Mouse (Mus musculus): Measurements from ENCODE around the gene Fgf23. TPM values are rescaled to one million over a fixed set of nuclear protein-coding genes. Genes with fewer than 3 reads are reported as not detected.
A peak's percentile ranks its signal among the peaks of the same experiment; 100 is the strongest.

Fgf23 gene
- polyA plus RNA-seq, 1 experiment from 2014 or later, result 0.09 TPM

GRCm38 (mm10) chr6:127086739-127087138 is 14.0 kb downstream of the Fgf23 start:
- no peak overlapping the region for H3K4me2 ChIP-seq (replicated peaks)
- H3K27me3 ChIP-seq, result no peaks in the 10 kb centered on the region; the same call in 1 of the 2 replicates
- ATAC-seq (ENCODE audit: insufficient number of reproducible peaks, insufficient read depth, low FRiP score, low TSS enrichment), result no peak
- no peaks in the 10 kb centered on the region for H3K9me3 ChIP-seq
- H3K4me1 ChIP-seq, result no peaks in the 10 kb centered on the region
- no peak overlapping the region for H3K4me3 ChIP-seq
- H3K36me3 ChIP-seq, result peaks cover 23% of the 10 kb centered on the region; the same call in 1 of the 2 replicates
- no peak overlapping the region for H3K9ac ChIP-seq
- no peak overlapping the region for H3K27ac ChIP-seq
- 53% methylated on average over 4 of the region's 4 CpGs for WGBS

GRCm38 (mm10) chr6:127094565-127094964 is 21.9 kb downstream of the Fgf23 start:
- H3K4me3 ChIP-seq, result no peak overlapping the region
- no peak overlapping the region for H3K27ac ChIP-seq
- H3K36me3 ChIP-seq, result peaks cover 7% of the 10 kb centered on the region; the same call in 1 of the 2 replicates
- H3K4me2 ChIP-seq (replicated peaks), result no peak overlapping the region
- H3K9ac ChIP-seq, result no peak overlapping the region
- no peak for ATAC-seq (ENCODE audit: insufficient number of reproducible peaks, insufficient read depth, low FRiP score, low TSS enrichment)
- no peaks in the 10 kb centered on the region for H3K27me3 ChIP-seq
- no peaks in the 10 kb centered on the region for H3K4me1 ChIP-seq
- no peaks in the 10 kb centered on the region for H3K9me3 ChIP-seq
- WGBS, result 69% methylated on average over 7 of the region's 7 CpGs

- no peak overlapping the region for H3K4me2 ChIP-seq (replicated peaks)
- peaks cover 5% of the 10 kb centered on the region; the same call in 1 of the 2 replicates for H3K36me3 ChIP-seq
- no peak overlapping the region for H3K27ac ChIP-seq
- no peak overlapping the region for H3K9ac ChIP-seq
- ATAC-seq (ENCODE audit: insufficient number of reproducible peaks, insufficient read depth, low FRiP score, low TSS enrichment), result no peak
- H3K4me3 ChIP-seq, result no peak overlapping the region
- no peaks in the 10 kb centered on the region for H3K27me3 ChIP-seq
- WGBS, result 90% methylated on average over 6 of the region's 6 CpGs
- H3K9me3 ChIP-seq, result no peaks in the 10 kb centered on the region
- H3K4me1 ChIP-seq, result peaks cover 4% of the 10 kb centered on the region
Observed at GRCm38 (mm10) chr6:127103506-127104275, 31.0 kb downstream of the Fgf23 start.

GRCm38 (mm10) chr6:127104396-127105029 is 31.8 kb downstream of the Fgf23 start:
- no peak for ATAC-seq (ENCODE audit: insufficient number of reproducible peaks, insufficient read depth, low FRiP score, low TSS enrichment)
- 92% methylated on average over 7 of the region's 7 CpGs for WGBS
- Histone ChIP-seq H3K4me3 (no peak overlapping the region), H3K4me1 (peaks cover 6% of the 10 kb centered on the region), H3K9me3 (no peaks in the 10 kb centered on the region), H3K27ac (no peak overlapping the region), H3K4me2 (replicated peaks) (no peak overlapping the region), H3K36me3 (peaks cover 5% of the 10 kb centered on the region; the same call in 1 of the 2 replicates), H3K9ac (no peak overlapping the region), H3K27me3 (no peaks in the 10 kb centered on the region)

GRCm38 (mm10) chr6:127105107-127105506 is 32.4 kb downstream of the Fgf23 start:
- no peak overlapping the region for H3K9ac ChIP-seq
- H3K9me3 ChIP-seq, result no peaks in the 10 kb centered on the region
- H3K36me3 ChIP-seq, result peaks cover 5% of the 10 kb centered on the region; the same call in 1 of the 2 replicates
- ATAC-seq (ENCODE audit: insufficient number of reproducible peaks, insufficient read depth, low FRiP score, low TSS enrichment), result no peak
- no peaks in the 10 kb centered on the region for H3K27me3 ChIP-seq
- H3K4me2 ChIP-seq (replicated peaks), result no peak overlapping the region
- 56% methylated on average over 6 of the region's 6 CpGs for WGBS
- H3K4me1 ChIP-seq, result peaks cover 10% of the 10 kb centered on the region
- no peak overlapping the region for H3K27ac ChIP-seq
- H3K4me3 ChIP-seq, result no peak overlapping the region

- 87% methylated on average over 5 of the region's 5 CpGs for WGBS
- no peak overlapping the region for H3K9ac ChIP-seq
- H3K4me3 ChIP-seq, result no peak overlapping the region
- H3K4me1 ChIP-seq, result peaks cover 10% of the 10 kb centered on the region
- no peak for ATAC-seq (ENCODE audit: insufficient number of reproducible peaks, insufficient read depth, low FRiP score, low TSS enrichment)
- no peaks in the 10 kb centered on the region for H3K27me3 ChIP-seq
- no peaks in the 10 kb centered on the region for H3K9me3 ChIP-seq
- H3K36me3 ChIP-seq, result no peaks in the 10 kb centered on the region
- no peak overlapping the region for H3K27ac ChIP-seq
- H3K4me2 ChIP-seq (replicated peaks), result no peak overlapping the region
Observed at GRCm38 (mm10) chr6:127106189-127106588, 33.5 kb downstream of the Fgf23 start.

- no peak overlapping the region for H3K9ac ChIP-seq
- ATAC-seq (ENCODE audit: insufficient number of reproducible peaks, insufficient read depth, low FRiP score, low TSS enrichment), result no peak
- no peaks in the 10 kb centered on the region for H3K36me3 ChIP-seq
- H3K27ac ChIP-seq, result no peak overlapping the region
- H3K4me2 ChIP-seq (replicated peaks), result no peak overlapping the region
- peaks cover 10% of the 10 kb centered on the region for H3K4me1 ChIP-seq
- no peak overlapping the region for H3K4me3 ChIP-seq
- no peaks in the 10 kb centered on the region for H3K9me3 ChIP-seq
- no peaks in the 10 kb centered on the region for H3K27me3 ChIP-seq
- 50% methylated on average over 5 of the region's 5 CpGs for WGBS
Observed at GRCm38 (mm10) chr6:127106726-127107125, 34.0 kb downstream of the Fgf23 start.

GRCm38 (mm10) chr6:127107413-127107812 is 34.7 kb downstream of the Fgf23 start:
- Histone ChIP-seq H3K9ac (no peak overlapping the region), H3K36me3 (no peaks in the 10 kb centered on the region), H3K4me2 (replicated peaks) (no peak overlapping the region), H3K27me3 (no peaks in the 10 kb centered on the region), H3K27ac (no peak overlapping the region), H3K9me3 (no peaks in the 10 kb centered on the region), H3K4me1 (peaks cover 10% of the 10 kb centered on the region), H3K4me3 (no peak overlapping the region)
- ATAC-seq (ENCODE audit: insufficient number of reproducible peaks, insufficient read depth, low FRiP score, low TSS enrichment), result no peak

GRCm38 (mm10) chr6:127108368-127109060 is 35.8 kb downstream of the Fgf23 start:
- peak overlapping the region; percentile 71 for H3K4me2 ChIP-seq (replicated peaks)
- no peaks in the 10 kb centered on the region for H3K36me3 ChIP-seq
- no peaks in the 10 kb centered on the region for H3K27me3 ChIP-seq
- peak overlapping the region; percentile 62 for H3K4me3 ChIP-seq
- H3K9ac ChIP-seq, result peak overlapping the region; percentile 50
- H3K27ac ChIP-seq, result no peak overlapping the region
- peaks cover 10% of the 10 kb centered on the region for H3K4me1 ChIP-seq
- H3K9me3 ChIP-seq, result no peaks in the 10 kb centered on the region
- ATAC-seq (ENCODE audit: insufficient number of reproducible peaks, insufficient read depth, low FRiP score, low TSS enrichment), result no peak
- WGBS, result 39% methylated on average over 20 of the region's 20 CpGs

- Histone ChIP-seq H3K9ac (peak within 1 kb of the TSS; percentile 50), H3K9me3 (no peaks in the 10 kb centered on the region), H3K4me2 (replicated peaks) (peak within 1 kb of the TSS; percentile 71), H3K4me3 (peak within 1 kb of the TSS; percentile 62), H3K4me1 (peaks cover 10% of the 10 kb centered on the region), H3K27ac (no peak within 1 kb of the TSS), H3K27me3 (no peaks in the 10 kb centered on the region), H3K36me3 (no peaks in the 10 kb centered on the region)
- ATAC-seq (ENCODE audit: insufficient number of reproducible peaks, insufficient read depth, low FRiP score, low TSS enrichment), result peak; percentile 98
- WGBS, result under 1% methylated on average over 37 of the region's 37 CpGs
Observed at GRCm38 (mm10) chr6:127109402-127109930, 36.8 kb downstream of the Fgf23 start, which contains the start of gene Tigar. Tigar (minus strand) TSS chr6:127109557.

GRCm38 (mm10) chr6:127114753-127115456 is 42.2 kb downstream of the Fgf23 start:
- WGBS, result 62% methylated on average over 23 of the region's 23 CpGs
- H3K27me3 ChIP-seq, result no peaks in the 10 kb centered on the region
- no peak for ATAC-seq (ENCODE audit: insufficient number of reproducible peaks, insufficient read depth, low FRiP score, low TSS enrichment)
- no peak overlapping the region for H3K4me2 ChIP-seq (replicated peaks)
- H3K4me3 ChIP-seq, result no peak overlapping the region
- no peak overlapping the region for H3K9ac ChIP-seq
- no peak overlapping the region for H3K27ac ChIP-seq
- H3K9me3 ChIP-seq, result no peaks in the 10 kb centered on the region
- no peaks in the 10 kb centered on the region for H3K4me1 ChIP-seq
- no peaks in the 10 kb centered on the region for H3K36me3 ChIP-seq

All from embryonic facial prominence, embryonic 12.5 days (tissue).